Mouse (Mus musculus) kidney, adult 9 months (tissue): ENCODE measurements at regions not wholly inside any gene's neighbourhood (a gene's known extent, or its start where the extent isn't known, plus 50 kb on each side); places are given as distances from the start of the nearest gene placed in this dataset.

Experiments used
- DNase-seq: peaks from one replicate; pipeline ENCODE4 v3.0.0; 2022

GRCm38 (mm10) chr8:76748471-76748870 lies 150.8 kb upstream of the Nr3c2 start:
- DNase-seq: no peak

- no peak for DNase-seq
These were observed 149.0 kb upstream of the Nr3c2 start for GRCm38 (mm10) chr8:76750286-76750685.

GRCm38 (mm10) chr8:76754166-76754565 lies 145.1 kb upstream of the Nr3c2 start:
- no peak for DNase-seq

GRCm38 (mm10) chr8:76764201-76764600 lies 135.0 kb upstream of the Nr3c2 start:
- DNase-seq: peak; percentile 46

GRCm38 (mm10) chr8:76768302-76768701 lies 130.9 kb upstream of the Nr3c2 start:
- DNase-seq: no peak

- DNase-seq: no peak
These were observed 111.5 kb upstream of the Nr3c2 start for GRCm38 (mm10) chr8:76787744-76788143.

GRCm38 (mm10) chr8:76793891-76794290 lies 105.4 kb upstream of the Nr3c2 start:
- no peak for DNase-seq

- no peak for DNase-seq
These were observed 99.2 kb upstream of the Nr3c2 start for GRCm38 (mm10) chr8:76799998-76800397.

GRCm38 (mm10) chr8:76823456-76823855 lies 75.8 kb upstream of the Nr3c2 start:
- no peak for DNase-seq
